Mouse (Mus musculus): Measurements from ENCODE around the gene Ppef2. TPM values are rescaled to one million over a fixed set of nuclear protein-coding genes. Genes with fewer than 3 reads are reported as not detected.

Ppef2 gene
- polyA plus RNA-seq, 1 experiment from 2014 or later = not detected

DNA sequence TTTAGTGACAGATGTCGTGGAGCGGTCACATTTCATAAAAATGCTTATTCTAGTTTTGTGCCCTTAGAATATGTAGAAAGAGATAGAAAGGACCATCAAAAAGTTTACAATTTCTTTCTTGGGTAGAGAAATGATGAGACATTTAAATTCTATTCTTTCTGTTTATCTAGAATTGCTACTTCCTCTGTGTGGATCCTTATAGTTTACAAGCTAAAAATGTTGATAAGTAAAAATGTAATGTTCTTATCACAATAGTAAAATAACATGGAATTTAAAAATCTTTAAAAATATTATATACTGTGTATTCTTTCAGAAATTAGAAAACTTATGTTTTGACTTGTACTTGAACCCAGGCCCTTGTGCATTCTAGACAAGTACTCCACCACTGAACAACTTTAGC lies 11.2 kb downstream of the Ppef2 start:
- H3K9ac ChIP-seq (ENCODE audit: low read length) = no peak overlapping the region
- WGBS = 95% methylated on average over 2 of the region's 2 CpGs
- no peaks in the 10 kb centered on the region for H3K9me3 ChIP-seq (ENCODE audit: control insufficient read depth, low read length)
- H3K27ac ChIP-seq (ENCODE audit: low read depth, low read length) = no peak overlapping the region
- H3K4me3 ChIP-seq (ENCODE audit: low read depth, low read length) = no peak overlapping the region
- H3K4me2 ChIP-seq = no peak overlapping the region
- no peak for ATAC-seq (ENCODE audit: low FRiP score)
- H3K4me1 ChIP-seq (ENCODE audit: control insufficient read depth, insufficient read depth, low read length) = no peaks in the 10 kb centered on the region
- DNase-seq (ENCODE audit: low spot score, missing footprints) = no peak
- H3K36me3 ChIP-seq (ENCODE audit: control insufficient read depth, insufficient read depth, low read length) = no peaks in the 10 kb centered on the region
- H3K27me3 ChIP-seq (ENCODE audit: control insufficient read depth, insufficient read depth, low read length) = no peaks in the 10 kb centered on the region

DNA sequence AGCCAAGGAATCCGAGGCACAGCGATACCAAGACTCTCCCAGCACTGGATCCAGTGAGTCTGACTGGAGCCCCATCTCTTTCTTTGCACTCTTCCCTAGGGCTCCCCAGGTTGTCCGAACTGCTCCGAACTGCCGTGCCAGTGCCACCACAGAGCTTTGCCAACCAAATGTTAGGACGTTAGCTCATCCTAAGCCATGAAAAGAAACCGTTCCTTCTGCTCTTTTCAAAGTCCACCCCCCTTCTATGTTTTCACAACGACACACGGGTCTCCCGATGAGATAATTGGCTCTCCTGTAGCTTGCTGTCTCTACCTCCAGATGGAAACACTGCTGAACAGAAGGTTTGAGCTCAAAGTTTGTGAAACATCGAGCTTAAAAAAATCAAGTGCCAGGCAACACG lies 15.3 kb downstream of the Ppef2 start:
- Histone ChIP-seq H3K9ac (ENCODE audit: low read length) (no peak overlapping the region), H3K9me3 (ENCODE audit: control insufficient read depth, low read length) (no peaks in the 10 kb centered on the region), H3K4me3 (ENCODE audit: low read depth, low read length) (no peak overlapping the region), H3K36me3 (ENCODE audit: control insufficient read depth, insufficient read depth, low read length) (no peaks in the 10 kb centered on the region), H3K27me3 (ENCODE audit: control insufficient read depth, insufficient read depth, low read length) (no peaks in the 10 kb centered on the region), H3K27ac (ENCODE audit: low read depth, low read length) (no peak overlapping the region), H3K4me2 (no peak overlapping the region), H3K4me1 (ENCODE audit: control insufficient read depth, insufficient read depth, low read length) (no peaks in the 10 kb centered on the region)
- no peak for ATAC-seq (ENCODE audit: low FRiP score)
- DNase-seq (ENCODE audit: low spot score, missing footprints) = no peak
- 90% methylated on average over 12 of the region's 12 CpGs for WGBS

DNA sequence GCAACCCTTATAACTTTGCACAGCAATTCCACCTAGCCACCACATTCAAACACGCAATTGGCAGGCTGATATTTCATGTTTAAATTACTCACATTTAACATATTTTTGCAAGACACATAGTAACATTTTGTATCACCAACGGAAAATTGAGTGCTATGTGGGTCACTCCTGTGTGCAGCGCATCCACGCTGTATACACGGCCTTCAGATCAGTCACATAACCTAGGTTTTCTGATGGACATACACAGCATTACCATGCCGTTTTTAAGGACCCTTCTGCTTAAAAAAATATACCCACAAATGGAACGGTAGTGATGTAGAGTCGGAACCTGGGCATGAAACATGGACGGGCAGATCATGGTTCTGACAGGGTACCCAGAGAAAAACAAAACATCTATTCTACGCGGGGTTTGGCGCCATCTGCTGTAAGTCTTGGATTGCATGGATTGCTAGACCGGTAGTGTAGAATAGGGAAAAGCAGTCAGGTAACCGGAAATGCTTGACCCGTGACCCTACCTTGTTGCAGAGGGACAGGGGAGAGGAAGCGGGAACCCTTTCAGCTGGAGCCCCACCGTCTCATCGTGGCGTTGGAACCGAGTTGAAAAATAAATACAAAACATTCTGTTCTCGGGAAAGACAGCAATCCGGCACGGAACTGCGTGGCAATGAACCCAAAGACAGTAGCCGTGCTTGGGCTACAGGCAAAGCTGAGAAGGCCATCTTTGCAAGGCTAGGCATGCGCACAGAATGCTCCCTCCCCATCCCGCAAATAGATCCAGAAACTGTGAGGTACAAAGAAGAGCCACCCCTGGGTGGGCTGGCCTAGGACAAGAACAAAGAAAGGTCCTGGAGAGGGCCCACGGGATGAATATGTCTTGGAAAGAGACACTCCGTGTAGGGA lies 16.5 kb downstream of the Ppef2 start:
- 42% methylated on average over 29 of the region's 29 CpGs for WGBS
- Histone ChIP-seq H3K4me2 (no peak overlapping the region; the same call in 1 of the 2 replicates), H3K36me3 (ENCODE audit: control insufficient read depth, insufficient read depth, low read length) (no peaks in the 10 kb centered on the region), H3K9ac (ENCODE audit: low read length) (no peak overlapping the region), H3K27me3 (ENCODE audit: control insufficient read depth, insufficient read depth, low read length) (no peaks in the 10 kb centered on the region), H3K27ac (ENCODE audit: low read depth, low read length) (no peak overlapping the region), H3K4me3 (ENCODE audit: low read depth, low read length) (no peak overlapping the region), H3K9me3 (ENCODE audit: control insufficient read depth, low read length) (no peaks in the 10 kb centered on the region), H3K4me1 (ENCODE audit: control insufficient read depth, insufficient read depth, low read length) (no peaks in the 10 kb centered on the region)
- peak; percentile 64; the same call in 1 of the 2 replicates for ATAC-seq (ENCODE audit: low FRiP score)
- peak; percentile 92 for DNase-seq (ENCODE audit: low spot score, missing footprints)

DNA sequence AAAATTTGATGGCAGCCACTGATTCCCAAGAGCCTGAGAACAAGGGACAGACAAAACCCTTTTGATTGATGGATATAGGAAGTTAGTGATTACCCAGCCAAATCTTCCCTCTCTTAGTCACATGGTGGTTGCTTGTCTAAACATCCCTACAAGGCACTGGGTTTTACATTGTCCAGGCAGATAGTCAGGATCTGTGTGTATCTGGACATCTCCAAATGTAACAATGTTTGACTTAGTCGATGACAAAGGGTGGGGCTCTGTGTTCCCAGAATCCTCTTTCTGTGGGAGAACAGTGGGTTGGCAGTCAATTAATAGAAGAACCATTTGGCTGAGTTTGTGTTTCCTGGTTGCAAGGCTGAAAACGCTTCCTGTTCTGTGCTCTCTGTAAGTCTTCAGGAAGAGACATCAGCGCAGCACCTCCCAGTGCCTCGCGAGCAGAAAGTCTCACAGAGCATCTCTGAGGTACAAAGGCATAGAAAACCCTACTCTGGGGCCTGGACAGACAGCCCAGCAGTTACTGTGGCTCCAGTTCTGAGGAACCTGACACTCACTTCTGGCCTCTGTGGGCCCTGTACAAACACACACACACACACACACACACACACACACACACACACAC lies 21.0 kb downstream of the Ppef2 start:
- Histone ChIP-seq H3K27ac (ENCODE audit: low read depth, low read length) (no peak overlapping the region), H3K9me3 (ENCODE audit: control insufficient read depth, low read length) (no peaks in the 10 kb centered on the region), H3K27me3 (ENCODE audit: control insufficient read depth, insufficient read depth, low read length) (no peaks in the 10 kb centered on the region), H3K4me2 (no peak overlapping the region), H3K4me3 (ENCODE audit: low read depth, low read length) (no peak overlapping the region), H3K9ac (ENCODE audit: low read length) (no peak overlapping the region), H3K4me1 (ENCODE audit: control insufficient read depth, insufficient read depth, low read length) (no peaks in the 10 kb centered on the region), H3K36me3 (ENCODE audit: control insufficient read depth, insufficient read depth, low read length) (no peaks in the 10 kb centered on the region)
- ATAC-seq (ENCODE audit: low FRiP score) (no peak), DNase-seq (ENCODE audit: low spot score, missing footprints) (no peak)
- 82% methylated on average over 5 of the region's 5 CpGs for WGBS

DNA sequence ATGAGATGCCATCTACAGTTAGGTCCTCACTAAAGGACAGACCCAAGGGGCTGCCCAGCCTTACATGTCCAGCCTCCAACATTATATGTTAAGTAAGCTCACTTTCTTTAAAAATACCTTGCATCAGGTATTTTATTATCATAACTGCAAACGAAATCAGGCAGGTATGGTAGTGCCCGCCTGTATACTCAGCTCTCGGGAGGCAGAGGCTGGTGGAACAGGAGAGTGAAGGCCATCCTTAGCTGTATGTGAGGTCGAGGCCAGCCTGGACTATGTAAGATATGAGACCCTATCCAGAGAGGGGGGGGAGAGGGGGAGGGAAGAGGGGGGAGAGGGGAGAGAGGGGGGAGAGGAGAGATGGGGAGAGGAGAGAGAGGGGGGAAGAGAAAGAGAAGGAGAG lies 22.7 kb downstream of the Ppef2 start:
- WGBS = 90% methylated on average over 4 of the region's 4 CpGs
- no peaks in the 10 kb centered on the region for H3K36me3 ChIP-seq (ENCODE audit: control insufficient read depth, insufficient read depth, low read length)

DNA sequence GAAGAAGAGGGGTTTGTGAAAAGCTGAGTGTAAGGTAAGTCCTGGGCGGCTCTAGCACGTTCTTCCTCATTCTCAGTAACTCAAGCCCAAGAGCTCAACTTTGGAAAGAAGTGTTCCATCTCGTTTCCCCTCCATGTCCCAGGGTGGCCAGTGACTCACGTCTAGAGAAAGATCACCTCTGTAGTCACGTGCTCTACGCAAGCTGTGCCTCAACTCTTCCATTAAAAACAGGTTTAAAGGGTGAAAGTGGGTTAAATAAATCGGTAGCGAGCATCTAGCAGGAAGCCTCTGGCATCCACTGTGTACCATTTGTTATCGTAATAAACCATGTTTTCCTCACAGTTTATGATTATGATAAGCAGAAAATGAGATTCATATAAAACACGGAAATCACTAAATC lies 24.2 kb downstream of the Ppef2 start:
- no peaks in the 10 kb centered on the region for H3K36me3 ChIP-seq (ENCODE audit: control insufficient read depth, insufficient read depth, low read length)
- H3K9ac ChIP-seq (ENCODE audit: low read length) = no peak overlapping the region
- no peaks in the 10 kb centered on the region for H3K27me3 ChIP-seq (ENCODE audit: control insufficient read depth, insufficient read depth, low read length)
- DNase-seq (ENCODE audit: low spot score, missing footprints) (no peak), ATAC-seq (ENCODE audit: low FRiP score) (no peak)
- WGBS = 79% methylated on average over 10 of the region's 10 CpGs
- no peak overlapping the region for H3K4me2 ChIP-seq
- H3K4me3 ChIP-seq (ENCODE audit: low read depth, low read length) = no peak overlapping the region
- H3K9me3 ChIP-seq (ENCODE audit: control insufficient read depth, low read length) = no peaks in the 10 kb centered on the region
- H3K4me1 ChIP-seq (ENCODE audit: control insufficient read depth, insufficient read depth, low read length) = no peaks in the 10 kb centered on the region
- no peak overlapping the region for H3K27ac ChIP-seq (ENCODE audit: low read depth, low read length)

More for the DNA sequence above, 22.7 kb downstream of the Ppef2 start:
- no peaks in the 10 kb centered on the region for H3K27me3 ChIP-seq (ENCODE audit: control insufficient read depth, insufficient read depth, low read length)
- H3K9ac ChIP-seq (ENCODE audit: low read length) = no peak overlapping the region
- no peaks in the 10 kb centered on the region for H3K9me3 ChIP-seq (ENCODE audit: control insufficient read depth, low read length)
- no peaks in the 10 kb centered on the region for H3K4me1 ChIP-seq (ENCODE audit: control insufficient read depth, insufficient read depth, low read length)
- no peak overlapping the region for H3K27ac ChIP-seq (ENCODE audit: low read depth, low read length)
- H3K4me3 ChIP-seq (ENCODE audit: low read depth, low read length) = no peak overlapping the region
- no peak for DNase-seq (ENCODE audit: low spot score, missing footprints)
- H3K4me2 ChIP-seq = no peak overlapping the region
- ATAC-seq (ENCODE audit: low FRiP score) = no peak

DNA sequence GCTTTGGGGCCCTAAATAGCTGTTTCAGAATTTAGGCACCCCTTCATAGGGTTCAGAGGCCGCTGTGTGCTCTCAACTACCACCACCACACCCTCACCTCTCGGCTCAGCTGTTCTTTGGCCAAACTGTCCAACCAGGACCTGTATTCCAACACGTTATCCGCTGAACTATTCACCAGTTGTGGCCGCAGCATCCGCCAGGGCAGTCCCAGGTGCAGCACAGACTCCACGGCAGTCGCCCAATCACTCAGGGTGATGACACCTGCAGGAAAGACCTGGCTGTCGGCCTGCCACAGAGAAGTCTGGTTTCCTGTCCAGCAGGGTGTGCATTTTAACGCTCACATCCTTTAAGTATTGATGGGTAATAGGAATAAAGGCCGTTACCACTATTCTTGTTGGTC lies 25.8 kb downstream of the Ppef2 start:
- ATAC-seq (ENCODE audit: low FRiP score) (no peak), DNase-seq (ENCODE audit: low spot score, missing footprints) (no peak)
- Histone ChIP-seq H3K36me3 (ENCODE audit: control insufficient read depth, insufficient read depth, low read length) (no peaks in the 10 kb centered on the region), H3K27me3 (ENCODE audit: control insufficient read depth, insufficient read depth, low read length) (no peaks in the 10 kb centered on the region), H3K9ac (ENCODE audit: low read length) (no peak overlapping the region), H3K27ac (ENCODE audit: low read depth, low read length) (no peak overlapping the region), H3K9me3 (ENCODE audit: control insufficient read depth, low read length) (no peaks in the 10 kb centered on the region), H3K4me3 (ENCODE audit: low read depth, low read length) (no peak overlapping the region), H3K4me1 (ENCODE audit: control insufficient read depth, insufficient read depth, low read length) (no peaks in the 10 kb centered on the region), H3K4me2 (no peak overlapping the region)
- 89% methylated on average over 11 of the region's 11 CpGs for WGBS

DNA sequence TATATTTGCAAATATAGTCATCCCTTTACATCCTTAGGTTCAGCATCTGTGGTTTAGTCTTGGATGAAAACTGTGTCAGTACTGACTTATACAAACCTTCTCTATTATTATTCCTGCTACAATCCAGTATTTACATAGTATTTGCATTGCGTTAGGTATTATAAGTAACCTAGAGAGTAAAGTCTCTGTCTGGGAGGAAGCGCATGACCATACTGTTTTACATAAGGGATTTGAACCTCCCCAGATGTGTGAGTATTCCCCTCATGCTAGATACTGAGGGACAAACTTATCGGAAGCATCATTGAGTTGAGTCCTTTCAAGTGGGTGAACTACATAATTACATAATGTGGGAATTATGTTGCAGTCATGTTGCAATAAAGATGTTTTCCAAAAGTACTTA lies 26.6 kb downstream of the Ppef2 start:
- Histone ChIP-seq H3K36me3 (ENCODE audit: control insufficient read depth, insufficient read depth, low read length) (no peaks in the 10 kb centered on the region), H3K4me3 (ENCODE audit: low read depth, low read length) (no peak overlapping the region), H3K9ac (ENCODE audit: low read length) (no peak overlapping the region), H3K4me2 (no peak overlapping the region), H3K4me1 (ENCODE audit: control insufficient read depth, insufficient read depth, low read length) (no peaks in the 10 kb centered on the region), H3K9me3 (ENCODE audit: control insufficient read depth, low read length) (no peaks in the 10 kb centered on the region), H3K27me3 (ENCODE audit: control insufficient read depth, insufficient read depth, low read length) (no peaks in the 10 kb centered on the region), H3K27ac (ENCODE audit: low read depth, low read length) (no peak overlapping the region)
- DNase-seq (ENCODE audit: low spot score, missing footprints) (no peak), ATAC-seq (ENCODE audit: low FRiP score) (no peak)
- WGBS = 94% methylated on average over 3 of the region's 3 CpGs

DNA sequence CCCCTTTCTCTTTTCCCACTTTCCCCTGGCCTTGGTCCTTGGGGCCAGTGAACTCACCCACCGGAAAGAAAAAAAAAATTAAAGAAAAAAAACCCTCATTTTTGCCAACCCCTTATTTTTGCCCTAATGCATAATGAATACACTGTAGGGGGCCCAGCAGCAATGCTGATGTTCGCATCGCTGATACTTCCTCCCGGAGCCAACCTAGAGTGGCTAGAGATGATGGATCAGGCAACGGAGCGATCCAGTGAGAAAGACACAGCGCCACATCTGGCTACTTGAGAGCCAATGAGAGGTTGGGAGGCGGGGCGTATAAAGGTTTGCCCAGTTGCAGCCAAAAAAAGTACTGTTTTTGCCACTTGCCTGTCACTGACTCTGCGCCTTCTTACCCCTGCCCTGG lies 27.3 kb downstream of the Ppef2 start:
- no peak overlapping the region for H3K9ac ChIP-seq (ENCODE audit: low read length)
- H3K36me3 ChIP-seq (ENCODE audit: control insufficient read depth, insufficient read depth, low read length) = no peaks in the 10 kb centered on the region
- H3K4me2 ChIP-seq = no peak overlapping the region
- H3K27me3 ChIP-seq (ENCODE audit: control insufficient read depth, insufficient read depth, low read length) = no peaks in the 10 kb centered on the region
- no peak overlapping the region for H3K27ac ChIP-seq (ENCODE audit: low read depth, low read length)
- ATAC-seq (ENCODE audit: low FRiP score) = no peak
- no peaks in the 10 kb centered on the region for H3K4me1 ChIP-seq (ENCODE audit: control insufficient read depth, insufficient read depth, low read length)
- H3K9me3 ChIP-seq (ENCODE audit: control insufficient read depth, low read length) = no peaks in the 10 kb centered on the region
- no peak overlapping the region for H3K4me3 ChIP-seq (ENCODE audit: low read depth, low read length)
- no peak for DNase-seq (ENCODE audit: low spot score, missing footprints)
- WGBS = 23% methylated on average over 10 of the region's 10 CpGs
